Mouse (Mus musculus) olfactory bulb, adult 2 months (tissue): ENCODE data around the gene D430041D05Rik. TPM values are rescaled to one million over a fixed set of nuclear protein-coding genes. Genes with fewer than 3 reads are reported as not detected.

Experiments
- H3K27ac ChIP-seq: fragments of 200-500 bp; 2 replicates; pipeline ENCODE4 v1.5.1; 2012; ENCODE audit warnings: low read depth, low read length; ENCODE audit not compliant: insufficient read depth
- H3K4me1 ChIP-seq: fragments of 200-500 bp; 2 replicates; pipeline ENCODE4 v1.6.1; 2012; ENCODE audit warnings: low read length; ENCODE audit not compliant: control insufficient read depth, insufficient read depth
- H3K4me3 ChIP-seq: fragments of 200-500 bp; 2 replicates; pipeline ENCODE4 v1.5.1; 2012; ENCODE audit warnings: mild to moderate bottlenecking, low read depth, low read length, moderate library complexity; ENCODE audit not compliant: insufficient read depth
- CTCF ChIP-seq: fragments of 200-500 bp; IDR thresholded peaks from 2 replicates; pipeline ENCODE4 v1.5.1; 2012; ENCODE audit warnings: low read depth, mild to moderate bottlenecking, low read length, moderate library complexity; ENCODE audit not compliant: insufficient read depth
- POLR2A ChIP-seq: fragments of 200-500 bp; IDR thresholded peaks from 2 replicates; pipeline ENCODE4 v1.6.1; 2012; ENCODE audit warnings: mild to moderate bottlenecking, low read depth, low read length, moderate library complexity; ENCODE audit not compliant: insufficient read depth
- whole genome bisulfite sequencing: fragments of 180-500 bp; shearing (Covaris S2); methylation state at CpG from one replicate; pipeline ENCODE4 v1.1.7; 2018; 5-methylcytosine and 5-hydroxymethylcytosine counted together
- polyA plus RNA-seq: library from polyadenylated mRNA; stranded (reverse); fragments of >200 nt; gene quantifications from 2 replicates; pipeline ENCODE4 v1.2.4, GENCODE M21; 2012; ENCODE audit warnings: low replicate concordance; ENCODE audit not compliant: missing spikeins, insufficient read depth, insufficient read length

D430041D05Rik gene
- polyA plus RNA-seq, 1 experiment = not detected

DNA sequence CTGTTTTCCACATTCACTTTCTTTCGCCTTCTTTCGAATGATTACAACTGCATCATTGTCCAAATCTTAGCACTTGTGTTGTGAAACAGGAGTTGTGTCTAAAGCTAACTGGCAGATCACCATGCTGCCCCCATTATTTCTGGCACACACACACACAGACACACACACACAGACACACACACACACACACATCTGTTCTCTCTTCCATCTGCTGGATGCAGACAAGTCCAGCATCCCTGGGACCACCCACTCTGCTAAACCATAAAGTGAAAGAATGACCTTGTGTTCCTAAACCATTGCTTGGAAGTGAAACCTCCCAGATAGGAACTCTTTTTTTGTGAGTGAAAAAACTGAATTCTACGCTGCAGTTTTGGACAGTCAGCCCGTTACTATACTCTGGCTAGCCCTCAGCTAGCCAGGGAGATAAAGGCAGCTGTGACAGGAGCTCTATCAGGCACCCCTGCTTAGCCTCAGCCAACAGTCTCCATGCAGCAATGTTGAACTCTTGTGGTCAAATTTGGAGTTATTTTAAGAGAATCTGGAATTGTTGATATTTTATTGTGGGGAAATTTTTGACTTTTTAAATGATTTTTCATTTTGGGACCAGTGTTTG is 18.0 kb downstream of the D430041D05Rik start:
- Histone ChIP-seq H3K27ac (no peak overlapping the region), H3K4me3 (no peak overlapping the region), H3K4me1 (peaks cover 8% of the 10 kb centered on the region)
- WGBS = 73% methylated on average over 4 of the region's 4 CpGs
- TF ChIP-seq CTCF = no peak
- no peak for TF ChIP-seq POLR2A

DNA sequence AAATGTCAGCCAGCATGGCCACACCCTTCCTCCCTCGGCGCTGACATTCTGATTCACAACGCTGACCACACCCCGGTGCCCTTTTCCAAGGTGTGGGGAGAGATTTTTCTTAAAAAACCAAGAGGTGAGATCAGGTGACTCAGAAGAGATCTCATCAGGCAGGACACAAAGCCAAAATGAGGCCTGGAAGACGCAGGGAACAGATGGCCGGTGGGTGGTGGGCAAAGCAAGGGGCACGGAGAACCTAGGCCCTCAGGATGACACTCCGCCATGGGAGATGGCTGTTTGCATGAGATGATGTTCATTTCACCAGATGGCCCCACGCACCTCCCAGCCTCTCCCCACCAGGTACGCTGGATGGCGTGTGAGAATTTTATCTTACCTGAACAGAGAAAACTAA is 21.6 kb downstream of the D430041D05Rik start:
- 97% methylated on average over 11 of the region's 11 CpGs for WGBS
- Histone ChIP-seq H3K27ac (no peak overlapping the region), H3K4me1 (peaks cover 5% of the 10 kb centered on the region; the same call in 1 of the 2 replicates), H3K4me3 (no peak overlapping the region)
- no peak for TF ChIP-seq POLR2A
- no peak for TF ChIP-seq CTCF

DNA sequence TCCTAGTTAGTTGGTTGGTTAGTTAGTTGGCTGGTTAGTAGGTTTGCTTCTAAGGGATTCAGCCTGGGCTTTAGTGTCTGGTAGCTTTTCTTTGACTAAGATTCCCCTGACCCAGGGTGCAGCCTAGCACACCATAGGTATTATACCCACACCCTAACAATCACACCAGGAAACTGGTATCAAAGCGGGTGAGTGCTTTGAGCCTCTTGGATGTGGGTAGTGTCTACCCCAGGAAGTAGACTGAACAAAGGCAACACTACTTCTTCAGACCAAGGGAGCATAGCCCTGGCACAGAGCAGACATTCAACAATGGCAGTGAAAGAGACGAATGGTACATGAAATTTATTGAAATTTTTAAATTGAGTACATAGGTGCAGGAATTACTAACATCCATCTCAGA is 24.9 kb downstream of the D430041D05Rik start:
- 93% methylated on average over 2 of the region's 2 CpGs for WGBS
- TF ChIP-seq POLR2A (no peak), CTCF (no peak)
- no peak overlapping the region for H3K27ac ChIP-seq
- H3K4me3 ChIP-seq = no peak overlapping the region
- no peaks in the 10 kb centered on the region for H3K4me1 ChIP-seq

DNA sequence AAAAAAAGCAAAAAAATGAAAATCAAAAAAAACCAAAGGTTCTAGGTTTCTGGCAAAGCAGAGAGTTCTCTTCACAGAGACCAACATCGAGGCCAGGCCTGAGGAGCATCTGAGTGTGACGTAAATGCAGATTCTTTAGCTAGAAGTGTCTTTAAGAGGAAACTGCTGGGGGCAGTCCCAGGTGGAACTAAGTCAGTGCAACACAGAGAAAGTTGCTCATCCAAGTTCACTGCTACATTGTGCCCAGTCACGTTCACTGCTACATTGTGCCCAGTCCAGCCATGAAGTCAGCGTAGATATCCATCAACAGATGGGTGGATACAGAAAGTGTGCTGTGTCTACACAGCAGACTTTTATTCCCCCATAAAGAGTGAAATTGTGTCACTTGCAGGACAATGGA is 27.2 kb downstream of the D430041D05Rik start:
- no peaks in the 10 kb centered on the region for H3K4me1 ChIP-seq
- TF ChIP-seq POLR2A = no peak
- no peak for TF ChIP-seq CTCF
- 95% methylated on average over 4 of the region's 4 CpGs for WGBS
- H3K4me3 ChIP-seq = no peak overlapping the region
- H3K27ac ChIP-seq = no peak overlapping the region

DNA sequence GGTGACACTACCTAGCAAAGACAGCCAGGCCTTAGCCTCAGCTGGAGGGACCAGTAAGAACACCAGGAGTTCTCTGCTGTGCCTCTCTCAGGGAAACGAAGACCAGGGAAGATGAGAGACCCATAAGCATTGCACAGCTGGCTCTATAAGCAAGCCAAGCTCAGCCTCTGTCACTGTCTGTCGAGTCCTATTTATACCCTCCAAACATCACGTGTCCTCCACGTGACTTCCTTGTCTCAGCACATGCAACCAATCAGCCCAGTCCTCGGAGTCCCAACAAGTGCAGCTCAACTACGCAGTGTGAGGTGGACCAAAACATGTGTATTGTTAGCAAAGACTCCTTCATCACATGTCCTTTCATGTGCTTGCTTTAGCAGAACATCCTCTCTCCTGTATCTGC is 28.0 kb downstream of the D430041D05Rik start:
- H3K4me1 ChIP-seq = 0 out of 2 replicates have a peak, but pooled peaks cover 3% of the 10 kb centered on the region
- WGBS = 80% methylated on average over 6 of the region's 6 CpGs
- H3K4me3 ChIP-seq = no peak overlapping the region
- TF ChIP-seq POLR2A = no peak
- TF ChIP-seq CTCF = no peak
- H3K27ac ChIP-seq = no peak overlapping the region

DNA sequence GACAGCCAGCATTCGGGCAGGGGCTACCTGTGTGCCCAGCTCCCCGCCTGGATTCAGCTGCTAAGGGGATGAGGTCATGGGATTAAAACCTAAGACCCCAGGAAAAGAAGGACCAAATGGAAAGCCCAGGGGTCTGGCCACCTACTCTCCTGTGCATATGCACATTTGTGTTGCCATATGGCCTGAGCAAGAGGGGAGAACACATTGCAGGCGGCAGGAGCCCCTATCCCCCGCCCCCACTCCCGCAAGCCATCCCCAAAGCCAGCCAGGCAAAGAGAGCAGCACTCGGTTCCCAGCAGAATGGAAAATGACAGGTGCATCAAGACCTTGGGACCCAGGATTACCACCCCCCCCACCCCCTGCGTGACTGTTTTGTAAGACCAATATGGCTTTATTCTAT is 31.5 kb downstream of the D430041D05Rik start:
- Histone ChIP-seq H3K4me1 (0 out of 2 replicates have a peak, but pooled peaks cover 3% of the 10 kb centered on the region), H3K4me3 (no peak overlapping the region), H3K27ac (no peak overlapping the region)
- 55% methylated on average over 7 of the region's 7 CpGs for WGBS
- TF ChIP-seq POLR2A (no peak), CTCF (no peak)

DNA sequence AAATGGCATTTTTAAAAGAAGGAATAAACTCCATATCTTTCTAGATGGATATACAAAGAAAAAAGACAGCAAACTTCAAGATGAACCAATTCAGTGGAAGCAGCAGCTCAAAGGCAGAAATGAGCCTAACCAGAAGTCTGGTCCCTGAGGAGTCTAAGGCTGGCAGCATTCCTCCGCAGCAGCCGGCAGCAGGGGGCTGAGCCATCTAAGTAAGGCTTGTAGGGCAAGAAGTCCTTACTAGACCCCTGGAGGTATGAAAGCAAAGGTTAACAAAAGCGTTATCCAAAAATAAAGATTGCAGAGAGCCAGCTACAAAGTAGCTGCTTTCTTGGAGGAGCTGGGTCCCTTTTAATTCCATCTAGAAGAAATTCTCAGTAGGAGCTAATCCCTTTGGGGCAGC is 32.0 kb downstream of the D430041D05Rik start:
- Histone ChIP-seq H3K4me3 (no peak overlapping the region), H3K27ac (no peak overlapping the region), H3K4me1 (0 out of 2 replicates have a peak, but pooled peaks cover 3% of the 10 kb centered on the region)
- TF ChIP-seq POLR2A = no peak
- TF ChIP-seq CTCF = no peak
- WGBS = 49% methylated on average over 3 of the region's 3 CpGs

DNA sequence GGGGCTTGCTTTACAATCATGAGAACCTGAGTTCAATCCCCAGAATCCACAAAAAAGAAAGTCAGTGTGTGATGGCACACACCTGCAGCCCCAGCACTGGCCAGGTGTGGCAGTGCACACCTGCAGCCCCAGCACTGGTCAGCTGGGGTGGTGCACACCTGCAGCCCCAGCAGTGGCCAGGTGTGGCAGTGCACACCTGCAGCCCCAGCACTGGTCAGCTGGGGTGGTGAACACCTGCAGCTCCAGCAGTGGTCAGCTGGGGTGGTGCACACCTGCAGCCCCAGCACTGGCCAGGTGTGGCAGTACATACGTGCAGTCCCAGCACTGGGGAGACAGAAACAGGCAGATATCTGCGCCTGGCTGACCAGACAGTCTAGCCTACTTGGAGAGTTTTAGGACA is 32.8 kb downstream of the D430041D05Rik start:
- TF ChIP-seq POLR2A = no peak
- TF ChIP-seq CTCF = no peak
- 0 out of 2 replicates have a peak, but pooled peaks cover 3% of the 10 kb centered on the region for H3K4me1 ChIP-seq
- 84% methylated on average over 2 of the region's 2 CpGs for WGBS
- H3K27ac ChIP-seq = no peak overlapping the region
- no peak overlapping the region for H3K4me3 ChIP-seq

DNA sequence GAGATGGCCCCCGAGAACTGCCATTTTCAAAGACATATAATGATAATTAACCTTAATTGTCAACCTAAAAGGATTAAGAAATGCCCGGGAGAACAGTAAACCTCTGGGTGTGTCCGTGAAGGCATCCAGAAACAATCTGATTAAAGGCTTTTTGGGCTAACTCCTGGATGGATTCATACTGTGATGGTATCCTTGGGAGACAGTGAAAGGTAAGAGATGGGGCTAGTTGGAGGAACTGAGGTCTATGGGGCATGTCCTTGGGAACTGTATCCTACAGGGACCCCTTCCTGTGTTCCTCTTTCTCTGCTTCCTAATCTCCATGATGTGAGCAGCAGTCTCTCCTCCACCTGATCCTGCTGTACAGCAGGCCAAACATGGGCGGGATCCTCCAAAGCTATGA is 38.7 kb downstream of the D430041D05Rik start:
- peaks cover 6% of the 10 kb centered on the region for H3K4me1 ChIP-seq

DNA sequence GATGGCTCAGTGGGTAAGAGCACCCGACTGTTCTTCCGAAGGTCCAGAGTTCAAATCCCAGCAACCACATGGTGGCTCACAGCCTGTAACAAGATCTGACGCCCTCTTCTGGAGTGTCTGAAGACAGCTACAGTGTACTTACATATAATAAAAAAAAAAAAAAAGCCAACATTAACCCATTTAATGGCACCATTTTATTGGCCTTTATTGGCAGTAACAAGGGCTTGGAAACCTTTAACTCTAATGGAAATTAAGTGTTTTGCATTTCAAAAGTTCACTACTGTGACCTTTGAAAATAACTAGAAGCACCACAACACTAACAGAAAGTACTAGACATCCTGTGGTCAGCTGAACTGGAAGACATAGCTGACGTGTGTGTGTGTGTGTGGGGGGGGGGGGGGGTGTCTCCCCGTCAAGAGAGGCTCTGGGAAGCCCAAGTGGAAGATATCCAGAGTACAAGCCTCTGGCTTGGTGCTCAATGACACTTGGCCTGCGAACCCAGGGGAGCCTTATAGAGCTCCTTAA is 39.1 kb downstream of the D430041D05Rik start:
- TF ChIP-seq POLR2A (no peak), CTCF (no peak)
- WGBS = 70% methylated on average over 6 of the region's 6 CpGs
- H3K4me1 ChIP-seq = peaks cover 6% of the 10 kb centered on the region
- no peak overlapping the region for H3K4me3 ChIP-seq
- H3K27ac ChIP-seq = no peak overlapping the region

More for the DNA sequence above, 38.7 kb downstream of the D430041D05Rik start:
- no peak overlapping the region for H3K4me3 ChIP-seq
- 82% methylated on average over 4 of the region's 4 CpGs for WGBS
- H3K27ac ChIP-seq = no peak overlapping the region
- no peak for TF ChIP-seq POLR2A
- no peak for TF ChIP-seq CTCF
